Mouse (Mus musculus): ENCODE measurements around the gene Nap1l4. TPM values are rescaled to one million over a fixed set of nuclear protein-coding genes. Genes with fewer than 3 reads are reported as not detected.
A peak's percentile ranks its signal among the peaks of the same experiment; 100 is the strongest.

The Nap1l4 gene
- polyA plus RNA-seq, 1 experiment from 2014 or later: 204 TPM

GRCm38 (mm10) chr7:143477800-143478199 lies 71.1 kb downstream of the Nap1l4 start:
- peaks cover 6% of the 10 kb centered on the region; the same call in 1 of the 2 replicates for H3K4me1 ChIP-seq (ENCODE audit: control insufficient read depth, insufficient read depth, low read length)
- no peak overlapping the region for H3K27ac ChIP-seq (ENCODE audit: low read length)
- no peak overlapping the region for H3K9ac ChIP-seq (ENCODE audit: low read length)
- H3K4me3 ChIP-seq (replicated peaks; ENCODE audit: low read length): no peak overlapping the region
- H3K9me3 ChIP-seq (replicated peaks; ENCODE audit: control insufficient read depth, low read length): no peaks in the 10 kb centered on the region
- no peaks in the 10 kb centered on the region for H3K36me3 ChIP-seq (ENCODE audit: control insufficient read depth, insufficient read depth, low read length)
- no peaks in the 10 kb centered on the region for H3K27me3 ChIP-seq (ENCODE audit: control insufficient read depth, insufficient read depth, low read length)
- no peak overlapping the region for H3K4me2 ChIP-seq (ENCODE audit: low read depth, low read length)
- 87% methylated on average over 5 of the region's 5 CpGs for WGBS
- ATAC-seq (ENCODE audit: insufficient read depth, low FRiP score): no peak

GRCm38 (mm10) chr7:143476702-143477335 lies 72.1 kb downstream of the Nap1l4 start:
- Histone ChIP-seq H3K9ac (ENCODE audit: low read length) (no peak overlapping the region), H3K9me3 (replicated peaks; ENCODE audit: control insufficient read depth, low read length) (no peaks in the 10 kb centered on the region), H3K4me2 (ENCODE audit: low read depth, low read length) (no peak overlapping the region), H3K36me3 (ENCODE audit: control insufficient read depth, insufficient read depth, low read length) (no peaks in the 10 kb centered on the region), H3K4me3 (replicated peaks; ENCODE audit: low read length) (no peak overlapping the region), H3K27me3 (ENCODE audit: control insufficient read depth, insufficient read depth, low read length) (no peaks in the 10 kb centered on the region), H3K4me1 (ENCODE audit: control insufficient read depth, insufficient read depth, low read length) (peaks cover 6% of the 10 kb centered on the region; the same call in 1 of the 2 replicates), H3K27ac (ENCODE audit: low read length) (no peak overlapping the region)
- 77% methylated on average over 3 of the region's 3 CpGs for WGBS
- no peak for ATAC-seq (ENCODE audit: insufficient read depth, low FRiP score)

GRCm38 (mm10) chr7:143475876-143476275 lies 73.0 kb downstream of the Nap1l4 start:
- peak; percentile 35; the same call in 1 of the 2 replicates for ATAC-seq (ENCODE audit: insufficient read depth, low FRiP score)

GRCm38 (mm10) chr7:143474811-143475210 lies 74.1 kb downstream of the Nap1l4 start:
- H3K27me3 ChIP-seq (ENCODE audit: control insufficient read depth, insufficient read depth, low read length): no peaks in the 10 kb centered on the region
- H3K36me3 ChIP-seq (ENCODE audit: control insufficient read depth, insufficient read depth, low read length): no peaks in the 10 kb centered on the region
- H3K4me1 ChIP-seq (ENCODE audit: control insufficient read depth, insufficient read depth, low read length): peaks cover 6% of the 10 kb centered on the region; the same call in 1 of the 2 replicates
- no peak overlapping the region for H3K4me3 ChIP-seq (replicated peaks; ENCODE audit: low read length)
- WGBS: 29% methylated on average over 10 of the region's 10 CpGs
- H3K4me2 ChIP-seq (ENCODE audit: low read depth, low read length): peak overlapping the region; percentile 47
- peak; percentile 38; the same call in 1 of the 2 replicates for ATAC-seq (ENCODE audit: insufficient read depth, low FRiP score)
- H3K9ac ChIP-seq (ENCODE audit: low read length): no peak overlapping the region
- no peaks in the 10 kb centered on the region for H3K9me3 ChIP-seq (replicated peaks; ENCODE audit: control insufficient read depth, low read length)
- H3K27ac ChIP-seq (ENCODE audit: low read length): no peak overlapping the region

More at GRCm38 (mm10) chr7:143475876-143476275, 73.0 kb downstream of the Nap1l4 start:
- H3K9me3 ChIP-seq (replicated peaks; ENCODE audit: control insufficient read depth, low read length): no peaks in the 10 kb centered on the region
- H3K27ac ChIP-seq (ENCODE audit: low read length): no peak overlapping the region
- no peak overlapping the region for H3K4me3 ChIP-seq (replicated peaks; ENCODE audit: low read length)
- peaks cover 6% of the 10 kb centered on the region; the same call in 1 of the 2 replicates for H3K4me1 ChIP-seq (ENCODE audit: control insufficient read depth, insufficient read depth, low read length)
- no peaks in the 10 kb centered on the region for H3K36me3 ChIP-seq (ENCODE audit: control insufficient read depth, insufficient read depth, low read length)
- no peak overlapping the region for H3K4me2 ChIP-seq (ENCODE audit: low read depth, low read length)
- no peaks in the 10 kb centered on the region for H3K27me3 ChIP-seq (ENCODE audit: control insufficient read depth, insufficient read depth, low read length)
- 60% methylated on average over 11 of the region's 11 CpGs for WGBS
- no peak overlapping the region for H3K9ac ChIP-seq (ENCODE audit: low read length)

GRCm38 (mm10) chr7:143473347-143474101 lies 75.4 kb downstream of the Nap1l4 start, which contains the start of gene Slc22a18:
TSS of gene Slc22a18 (plus strand) at chr7:143473736.
- Histone ChIP-seq H3K9ac (ENCODE audit: low read length) (peak within 1 kb of the TSS; percentile 58), H3K27me3 (ENCODE audit: control insufficient read depth, insufficient read depth, low read length) (no peaks in the 10 kb centered on the region), H3K9me3 (replicated peaks; ENCODE audit: control insufficient read depth, low read length) (no peaks in the 10 kb centered on the region), H3K4me3 (replicated peaks; ENCODE audit: low read length) (peak within 1 kb of the TSS; percentile 36), H3K4me2 (ENCODE audit: low read depth, low read length) (peak within 1 kb of the TSS; percentile 47), H3K27ac (ENCODE audit: low read length) (peak within 1 kb of the TSS; percentile 86), H3K36me3 (ENCODE audit: control insufficient read depth, insufficient read depth, low read length) (no peaks in the 10 kb centered on the region), H3K4me1 (ENCODE audit: control insufficient read depth, insufficient read depth, low read length) (peaks cover 6% of the 10 kb centered on the region; the same call in 1 of the 2 replicates)
- ATAC-seq (ENCODE audit: insufficient read depth, low FRiP score): peak; percentile 65
- 21% methylated on average over 4 of the region's 4 CpGs for WGBS

- H3K4me3 ChIP-seq (replicated peaks; ENCODE audit: low read length): no peak overlapping the region
- ATAC-seq (ENCODE audit: insufficient read depth, low FRiP score): no peak
- no peaks in the 10 kb centered on the region for H3K36me3 ChIP-seq (ENCODE audit: control insufficient read depth, insufficient read depth, low read length)
- H3K4me1 ChIP-seq (ENCODE audit: control insufficient read depth, insufficient read depth, low read length): peaks cover 22% of the 10 kb centered on the region
- H3K27ac ChIP-seq (ENCODE audit: low read length): no peak overlapping the region
- WGBS: 12% methylated on average over 8 of the region's 8 CpGs
- no peaks in the 10 kb centered on the region for H3K27me3 ChIP-seq (ENCODE audit: control insufficient read depth, insufficient read depth, low read length)
- H3K9ac ChIP-seq (ENCODE audit: low read length): no peak overlapping the region
- no peak overlapping the region for H3K4me2 ChIP-seq (ENCODE audit: low read depth, low read length)
- no peaks in the 10 kb centered on the region for H3K9me3 ChIP-seq (replicated peaks; ENCODE audit: control insufficient read depth, low read length)
Observed at GRCm38 (mm10) chr7:143469946-143470345, 79.0 kb downstream of the Nap1l4 start.

- H3K27me3 ChIP-seq (ENCODE audit: control insufficient read depth, insufficient read depth, low read length): no peaks in the 10 kb centered on the region
- H3K9ac ChIP-seq (ENCODE audit: low read length): no peak overlapping the region
- no peaks in the 10 kb centered on the region for H3K9me3 ChIP-seq (replicated peaks; ENCODE audit: control insufficient read depth, low read length)
- 19% methylated on average over 6 of the region's 6 CpGs for WGBS
- no peaks in the 10 kb centered on the region for H3K36me3 ChIP-seq (ENCODE audit: control insufficient read depth, insufficient read depth, low read length)
- H3K4me1 ChIP-seq (ENCODE audit: control insufficient read depth, insufficient read depth, low read length): peaks cover 18% of the 10 kb centered on the region
- no peak for ATAC-seq (ENCODE audit: insufficient read depth, low FRiP score)
- H3K4me3 ChIP-seq (replicated peaks; ENCODE audit: low read length): no peak overlapping the region
- H3K27ac ChIP-seq (ENCODE audit: low read length): no peak overlapping the region
- no peak overlapping the region for H3K4me2 ChIP-seq (ENCODE audit: low read depth, low read length)
Observed at GRCm38 (mm10) chr7:143467714-143468113, 81.2 kb downstream of the Nap1l4 start.

GRCm38 (mm10) chr7:143466099-143466677 lies 82.7 kb downstream of the Nap1l4 start:
- 0 out of 2 replicates have a peak, but pooled peaks cover 2% of the 10 kb centered on the region for H3K9me3 ChIP-seq (replicated peaks; ENCODE audit: control insufficient read depth, low read length)
- no peaks in the 10 kb centered on the region for H3K27me3 ChIP-seq (ENCODE audit: control insufficient read depth, insufficient read depth, low read length)
- 30% methylated on average over 14 of the region's 14 CpGs for WGBS
- H3K9ac ChIP-seq (ENCODE audit: low read length): peak overlapping the region; percentile 54; the same call in 1 of the 2 replicates
- no peak overlapping the region for H3K4me2 ChIP-seq (ENCODE audit: low read depth, low read length)
- H3K4me3 ChIP-seq (replicated peaks; ENCODE audit: low read length): no peak overlapping the region
- peaks cover 18% of the 10 kb centered on the region for H3K4me1 ChIP-seq (ENCODE audit: control insufficient read depth, insufficient read depth, low read length)
- ATAC-seq (ENCODE audit: insufficient read depth, low FRiP score): peak; percentile 7; the same call in 1 of the 2 replicates
- H3K36me3 ChIP-seq (ENCODE audit: control insufficient read depth, insufficient read depth, low read length): no peaks in the 10 kb centered on the region
- H3K27ac ChIP-seq (ENCODE audit: low read length): peak overlapping the region; percentile 67

All from stomach, embryonic 16.5 days (tissue).